Mouse (Mus musculus) CH12.LX (cell line): ENCODE measurements around the gene Plce1.

Experiments
- CTCF ChIP-seq, 2 experiments: IDR thresholded peaks in 1 of 2; conservative IDR thresholded peaks in 1 of 2; 2 replicates each; pipeline ENCODE4 v1.5.1; 2011 to 2012; ENCODE audit warnings: low read depth in 2 of 2, low read length in 2 of 2, improper control_type of control experiment in 1 of 2, inconsistent platforms in 1 of 2, mild to moderate bottlenecking in 1 of 2, moderate library complexity in 1 of 2
- EP300 ChIP-seq: IDR thresholded peaks from 2 replicates; pipeline ENCODE4 v1.6.1; 2011; ENCODE audit warnings: low read length, improper control_type of control experiment
- MAX ChIP-seq: IDR thresholded peaks from 2 replicates; pipeline ENCODE4 v1.6.1; 2011; ENCODE audit warnings: low read length, improper control_type of control experiment
- MAZ ChIP-seq: IDR thresholded peaks from 2 replicates; pipeline ENCODE4 v1.6.1; 2012; ENCODE audit warnings: low read depth, mild to moderate bottlenecking, inconsistent platforms, low read length, improper control_type of control experiment, moderate library complexity
- MXI1 ChIP-seq: IDR thresholded peaks from 2 replicates; pipeline ENCODE4 v1.6.1; 2011; ENCODE audit warnings: mild to moderate bottlenecking, low read depth, low read length, improper control_type of control experiment
- NRF1 ChIP-seq: IDR thresholded peaks from 2 replicates; pipeline ENCODE4 v1.6.1; 2014; ENCODE audit warnings: low read depth, mild to moderate bottlenecking, inconsistent platforms, low read length, improper control_type of control experiment, moderate library complexity
- PAX5 ChIP-seq: IDR thresholded peaks from 2 replicates; pipeline ENCODE4 v1.6.1; 2012; ENCODE audit warnings: low read length, inconsistent platforms, mixed read lengths
- POLR2A ChIP-seq: IDR thresholded peaks from 2 replicates; pipeline ENCODE4 v1.6.1; 2011; ENCODE audit warnings: low read depth, mild to moderate bottlenecking, improper control_type of control experiment, low read length
- RCOR1 ChIP-seq: conservative IDR thresholded peaks from 2 replicates; pipeline ENCODE4 v1.6.1; 2012; ENCODE audit warnings: low read depth, mild to moderate bottlenecking, inconsistent platforms, low read length, improper control_type of control experiment
- SMC3 ChIP-seq: IDR thresholded peaks from 2 replicates; pipeline ENCODE4 v1.6.1; 2011; ENCODE audit warnings: low read depth, low read length, improper control_type of control experiment
- USF1 ChIP-seq: IDR thresholded peaks from 2 replicates; pipeline ENCODE4 v1.6.1; 2014; ENCODE audit warnings: low read depth, mild to moderate bottlenecking, inconsistent platforms, low read length, improper control_type of control experiment
- ZC3H11A ChIP-seq: IDR thresholded peaks from 2 replicates; pipeline ENCODE4 v1.6.1; 2012; ENCODE audit warnings: low read depth, mild to moderate bottlenecking, inconsistent platforms, low read length, improper control_type of control experiment
- ZNF384 ChIP-seq: IDR thresholded peaks from 2 replicates; pipeline ENCODE4 v1.6.1; 2012; ENCODE audit warnings: low read depth, low read length, improper control_type of control experiment, inconsistent platforms

GRCm38 (mm10) chr19:38608951-38609654 lies 128.2 kb downstream of the Plce1 start:
- TF ChIP-seq ZC3H11A: no peak
- TF ChIP-seq USF1: no peak
- TF ChIP-seq POLR2A: no peak
- no peak for TF ChIP-seq SMC3
- no peak for TF ChIP-seq CTCF (conservative IDR thresholded peaks at IDR 0.05 in 1 of 2, IDR thresholded peaks at IDR 0.05 in 1 of 2; ENCODE audit: low read depth in 2 of 2, low read length in 2 of 2)
- TF ChIP-seq MAX: no peak
- no peak for TF ChIP-seq MXI1
- TF ChIP-seq PAX5: no peak
- no peak for TF ChIP-seq ZNF384
- no peak for TF ChIP-seq RCOR1
- TF ChIP-seq MAZ: no peak
- no peak for TF ChIP-seq EP300
- no peak for TF ChIP-seq NRF1
